Mouse (Mus musculus) liver, embryonic 16.5 days (tissue): Measurements from ENCODE around the gene Pm20d1. TPM values are rescaled to one million over a fixed set of nuclear protein-coding genes. Genes with fewer than 3 reads are reported as not detected.

ENCODE experiments used
- ATAC-seq: fragments of 200-750 bp; cut with Nextera tagmentation; 2 replicates; pipeline ENCODE4 v1.8.0; 2017; ENCODE audit warnings: low read depth, mild to moderate bottlenecking, moderate number of reproducible peaks, moderate library complexity
- H3K27ac ChIP-seq: fragments of 300-500 bp; sonication (generic); 2 replicates; pipeline ENCODE4 v1.5.1; 2014; ENCODE audit warnings: mild to moderate bottlenecking, low read length
- H3K27me3 ChIP-seq: fragments of 300-500 bp; sonication (generic); 2 replicates; pipeline ENCODE4 v1.6.1; 2014; ENCODE audit warnings: low read depth, low read length, mixed read lengths; ENCODE audit not compliant: control insufficient read depth, insufficient read depth
- H3K36me3 ChIP-seq: fragments of 300-500 bp; sonication (generic); 2 replicates; pipeline ENCODE4 v1.6.1; 2014; ENCODE audit warnings: mild to moderate bottlenecking; ENCODE audit not compliant: control insufficient read depth, insufficient read depth
- H3K4me1 ChIP-seq: fragments of 300-500 bp; sonication (generic); 2 replicates; pipeline ENCODE4 v1.6.1; 2014; ENCODE audit warnings: low read depth, low read length, mixed read lengths; ENCODE audit not compliant: control insufficient read depth
- H3K4me2 ChIP-seq: fragments of 300-500 bp; sonication (generic); 2 replicates; pipeline ENCODE4 v1.6.1; 2014; ENCODE audit warnings: low read depth, low read length, mixed read lengths
- H3K4me3 ChIP-seq: fragments of 300-500 bp; sonication (generic); 2 replicates; pipeline ENCODE4 v1.5.1; 2014; ENCODE audit warnings: low read depth, mild to moderate bottlenecking, low read length
- H3K9ac ChIP-seq: fragments of 300-500 bp; sonication (generic); 2 replicates; pipeline ENCODE4 v1.6.1; 2014; ENCODE audit warnings: low read depth, low read length
- H3K9me3 ChIP-seq: fragments of 300-500 bp; sonication (generic); replicated peaks from 2 replicates; pipeline ENCODE4 v1.6.1; 2016; ENCODE audit warnings: low read length; ENCODE audit not compliant: control insufficient read depth
- WGBS: fragments of 180-500 bp; shearing (Covaris S2); extraction: QIAGEN DNeasy Blood & Tissue Kit; methylation state at CpG from one replicate; pipeline ENCODE4 v1.1.7; 2014; ENCODE audit not compliant: insufficient replicate concordance; 5-methylcytosine and 5-hydroxymethylcytosine counted together
- polyA plus RNA-seq: library from polyadenylated mRNA; unstranded; fragments of >200 nt; fragmentation: Nextera tagmentation; extraction: Ambion mirVana; gene quantifications from 2 replicates; pipeline ENCODE4 v1.2.1, GENCODE M21; 2015

Gene Pm20d1
- polyA plus RNA-seq, 1 experiment from 2014 or later, result 6.4 TPM

GRCm38 (mm10) chr1:131757211-131757610 is 40.0 kb upstream of the Pm20d1 start:
- ATAC-seq, result no peak
- no peak overlapping the region for H3K4me2 ChIP-seq
- H3K4me3 ChIP-seq, result no peak overlapping the region
- no peaks in the 10 kb centered on the region for H3K27me3 ChIP-seq
- no peak overlapping the region for H3K9ac ChIP-seq
- peaks cover 11% of the 10 kb centered on the region for H3K4me1 ChIP-seq
- no peaks in the 10 kb centered on the region for H3K9me3 ChIP-seq
- H3K27ac ChIP-seq, result no peak overlapping the region
- no peaks in the 10 kb centered on the region for H3K36me3 ChIP-seq
- 74% methylated on average over 6 of the region's 6 CpGs for WGBS

GRCm38 (mm10) chr1:131758796-131759195 is 38.4 kb upstream of the Pm20d1 start:
- 69% methylated on average over 7 of the region's 7 CpGs for WGBS
- no peak for ATAC-seq
- H3K9ac ChIP-seq, result no peak overlapping the region

GRCm38 (mm10) chr1:131759667-131760427 is 37.3 kb upstream of the Pm20d1 start:
- Histone ChIP-seq H3K4me1 (peaks cover 3% of the 10 kb centered on the region; the same call in 1 of the 2 replicates), H3K4me3 (no peak overlapping the region), H3K9me3 (no peaks in the 10 kb centered on the region), H3K36me3 (no peaks in the 10 kb centered on the region), H3K9ac (no peak overlapping the region), H3K27me3 (no peaks in the 10 kb centered on the region), H3K4me2 (no peak overlapping the region), H3K27ac (no peak overlapping the region)
- 46% methylated on average over 9 of the region's 9 CpGs for WGBS
- no peak for ATAC-seq

More at GRCm38 (mm10) chr1:131758796-131759195, 38.4 kb upstream of the Pm20d1 start:
- H3K4me2 ChIP-seq, result no peak overlapping the region
- H3K27me3 ChIP-seq, result no peaks in the 10 kb centered on the region
- no peaks in the 10 kb centered on the region for H3K9me3 ChIP-seq
- H3K4me1 ChIP-seq, result peaks cover 11% of the 10 kb centered on the region
- H3K27ac ChIP-seq, result no peak overlapping the region
- H3K4me3 ChIP-seq, result no peak overlapping the region
- no peaks in the 10 kb centered on the region for H3K36me3 ChIP-seq

GRCm38 (mm10) chr1:131760428-131760820 is 36.8 kb upstream of the Pm20d1 start:
- Histone ChIP-seq H3K27ac (no peak overlapping the region), H3K4me2 (no peak overlapping the region), H3K9me3 (no peaks in the 10 kb centered on the region), H3K9ac (no peak overlapping the region), H3K4me3 (no peak overlapping the region), H3K27me3 (no peaks in the 10 kb centered on the region), H3K36me3 (no peaks in the 10 kb centered on the region), H3K4me1 (no peaks in the 10 kb centered on the region; the same call in 1 of the 2 replicates)
- whole genome bisulfite sequencing, result 80% methylated on average over 3 of the region's 3 CpGs
- ATAC-seq, result no peak

- H3K4me2 ChIP-seq, result no peak overlapping the region
- ATAC-seq, result no peak
- H3K4me3 ChIP-seq, result no peak overlapping the region
- no peaks in the 10 kb centered on the region for H3K9me3 ChIP-seq
- WGBS, result 43% methylated on average over 13 of the region's 13 CpGs
- H3K27ac ChIP-seq, result no peak overlapping the region
- no peaks in the 10 kb centered on the region for H3K36me3 ChIP-seq
- no peaks in the 10 kb centered on the region for H3K27me3 ChIP-seq
- H3K9ac ChIP-seq, result no peak overlapping the region
- H3K4me1 ChIP-seq, result no peaks in the 10 kb centered on the region
Measured at GRCm38 (mm10) chr1:131761079-131761831, 35.9 kb upstream of the Pm20d1 start.

- Histone ChIP-seq H3K36me3 (no peaks in the 10 kb centered on the region), H3K27ac (no peak overlapping the region), H3K9ac (no peak overlapping the region), H3K4me2 (no peak overlapping the region), H3K27me3 (no peaks in the 10 kb centered on the region; the same call in 1 of the 2 replicates), H3K4me3 (no peak overlapping the region), H3K4me1 (no peaks in the 10 kb centered on the region), H3K9me3 (no peaks in the 10 kb centered on the region)
- ATAC-seq, result no peak
- 45% methylated on average over 9 of the region's 9 CpGs for WGBS
Measured at GRCm38 (mm10) chr1:131763683-131764082, 33.5 kb upstream of the Pm20d1 start.

GRCm38 (mm10) chr1:131764581-131765338 is 32.4 kb upstream of the Pm20d1 start:
- no peak for ATAC-seq
- H3K27ac ChIP-seq, result no peak overlapping the region
- H3K4me1 ChIP-seq, result no peaks in the 10 kb centered on the region
- no peaks in the 10 kb centered on the region for H3K36me3 ChIP-seq
- H3K9ac ChIP-seq, result no peak overlapping the region
- 46% methylated on average over 8 of the region's 8 CpGs for WGBS
- H3K4me3 ChIP-seq, result no peak overlapping the region
- H3K4me2 ChIP-seq, result no peak overlapping the region
- no peaks in the 10 kb centered on the region; the same call in 1 of the 2 replicates for H3K27me3 ChIP-seq
- H3K9me3 ChIP-seq, result no peaks in the 10 kb centered on the region

- H3K4me3 ChIP-seq, result no peak overlapping the region
- no peak overlapping the region for H3K27ac ChIP-seq
- no peaks in the 10 kb centered on the region for H3K4me1 ChIP-seq
- H3K4me2 ChIP-seq, result no peak overlapping the region
- H3K27me3 ChIP-seq, result no peaks in the 10 kb centered on the region; the same call in 1 of the 2 replicates
- no peak overlapping the region for H3K9ac ChIP-seq
- ATAC-seq, result no peak
- WGBS, result 13% methylated on average over 11 of the region's 11 CpGs
- no peaks in the 10 kb centered on the region for H3K9me3 ChIP-seq
- no peaks in the 10 kb centered on the region for H3K36me3 ChIP-seq
Measured at GRCm38 (mm10) chr1:131765357-131766001, 31.7 kb upstream of the Pm20d1 start.
